Mouse (Mus musculus) erythroblast, embryonic 14.5 days (primary cell): ENCODE data around the gene Opa3.
A peak's percentile ranks its signal among the peaks of the same experiment; 100 is the strongest.

Experiments
- GATA1 ChIP-seq: IDR thresholded peaks from 2 replicates; pipeline ENCODE4 v1.6.1; 2012; ENCODE audit warnings: low read length, inconsistent platforms, mixed read lengths
- TAL1 ChIP-seq: IDR thresholded peaks from 3 replicates; pipeline ENCODE4 v1.6.1; 2012; ENCODE audit warnings: low read length, inconsistent platforms, mixed read lengths

- no peak for TF ChIP-seq GATA1
- TF ChIP-seq TAL1 = peak; percentile 50
Observed at GRCm38 (mm10) chr7:19239986-19240385, 11.9 kb downstream of the Opa3 start.
